Mouse (Mus musculus): ENCODE measurements around the gene Gm28729. TPM values are rescaled to one million over a fixed set of nuclear protein-coding genes. Genes with fewer than 3 reads are reported as not detected.

Gm28729 gene
- not detected in 2 replicates for polyA plus RNA-seq (2012; ENCODE audit: insufficient read depth, insufficient read length, low replicate concordance, missing spikeins)

GRCm38 (mm10) chr9:96524972-96525506 lies at the start of gene Gm28729:
Gm28729 (minus strand) TSS chr9:96525264.
- H3K27ac ChIP-seq (ENCODE audit: insufficient read depth, low read depth, low read length) = no peak within 1 kb of the TSS
- H3K4me1 ChIP-seq (ENCODE audit: control insufficient read depth, insufficient read depth, low read length) = no peaks in the 10 kb centered on the region; the same call in 1 of the 2 replicates
- WGBS = 62% methylated on average over 12 of the region's 12 CpGs
- H3K4me3 ChIP-seq (ENCODE audit: insufficient read depth, low read depth, low read length) = no peak within 1 kb of the TSS
- TF ChIP-seq POLR2A (IDR thresholded peaks at IDR 0.05; ENCODE audit: insufficient read depth, low read depth, low read length) (no peak), CTCF (IDR thresholded peaks at IDR 0.05; ENCODE audit: insufficient read depth, low read depth, low read length) (no peak)

- Histone ChIP-seq H3K27ac (ENCODE audit: insufficient read depth, low read depth, low read length) (no peak overlapping the region), H3K4me1 (ENCODE audit: control insufficient read depth, insufficient read depth, low read length) (peaks cover 9% of the 10 kb centered on the region; the same call in 1 of the 2 replicates), H3K4me3 (ENCODE audit: insufficient read depth, low read depth, low read length) (no peak overlapping the region)
- 0% methylated on average over 1 of the region's 1 CpGs for WGBS
- no peak for TF ChIP-seq CTCF (IDR thresholded peaks at IDR 0.05; ENCODE audit: insufficient read depth, low read depth, low read length)
Measured at GRCm38 (mm10) chr9:96573252-96573651, 48.2 kb upstream of the Gm28729 start.

GRCm38 (mm10) chr9:96572754-96573153 lies 47.7 kb upstream of the Gm28729 start:
- TF ChIP-seq POLR2A (IDR thresholded peaks at IDR 0.05; ENCODE audit: insufficient read depth, low read depth, low read length) (no peak), CTCF (IDR thresholded peaks at IDR 0.05; ENCODE audit: insufficient read depth, low read depth, low read length) (no peak)
- no peak overlapping the region for H3K27ac ChIP-seq (ENCODE audit: insufficient read depth, low read depth, low read length)
- H3K4me1 ChIP-seq (ENCODE audit: control insufficient read depth, insufficient read depth, low read length) = peaks cover 9% of the 10 kb centered on the region; the same call in 1 of the 2 replicates
- WGBS = 71% methylated on average over 9 of the region's 9 CpGs
- H3K4me3 ChIP-seq (ENCODE audit: insufficient read depth, low read depth, low read length) = no peak overlapping the region

GRCm38 (mm10) chr9:96566470-96566996 lies 41.5 kb upstream of the Gm28729 start:
- WGBS = 25% methylated on average over 8 of the region's 8 CpGs
- Histone ChIP-seq H3K4me3 (ENCODE audit: insufficient read depth, low read depth, low read length) (no peak overlapping the region), H3K4me1 (ENCODE audit: control insufficient read depth, insufficient read depth, low read length) (peaks cover 2% of the 10 kb centered on the region), H3K27ac (ENCODE audit: insufficient read depth, low read depth, low read length) (peak overlapping the region; percentile 71)
- TF ChIP-seq CTCF (IDR thresholded peaks at IDR 0.05; ENCODE audit: insufficient read depth, low read depth, low read length) (no peak), POLR2A (IDR thresholded peaks at IDR 0.05; ENCODE audit: insufficient read depth, low read depth, low read length) (no peak)

GRCm38 (mm10) chr9:96563501-96563900 lies 38.4 kb upstream of the Gm28729 start:
- Histone ChIP-seq H3K27ac (ENCODE audit: insufficient read depth, low read depth, low read length) (no peak overlapping the region), H3K4me3 (ENCODE audit: insufficient read depth, low read depth, low read length) (no peak overlapping the region), H3K4me1 (ENCODE audit: control insufficient read depth, insufficient read depth, low read length) (peaks cover 2% of the 10 kb centered on the region)
- no peak for TF ChIP-seq POLR2A (IDR thresholded peaks at IDR 0.05; ENCODE audit: insufficient read depth, low read depth, low read length)
- TF ChIP-seq CTCF (IDR thresholded peaks at IDR 0.05; ENCODE audit: insufficient read depth, low read depth, low read length) = no peak
- WGBS = 97% methylated on average over 4 of the region's 4 CpGs

GRCm38 (mm10) chr9:96559148-96559547 lies 34.1 kb upstream of the Gm28729 start:
- 93% methylated on average over 6 of the region's 6 CpGs for WGBS
- no peak overlapping the region for H3K4me3 ChIP-seq (ENCODE audit: insufficient read depth, low read depth, low read length)
- TF ChIP-seq POLR2A (IDR thresholded peaks at IDR 0.05; ENCODE audit: insufficient read depth, low read depth, low read length) (no peak), CTCF (IDR thresholded peaks at IDR 0.05; ENCODE audit: insufficient read depth, low read depth, low read length) (no peak)
- H3K4me1 ChIP-seq (ENCODE audit: control insufficient read depth, insufficient read depth, low read length) = no peaks in the 10 kb centered on the region
- H3K27ac ChIP-seq (ENCODE audit: insufficient read depth, low read depth, low read length) = no peak overlapping the region

GRCm38 (mm10) chr9:96558594-96558993 lies 33.5 kb upstream of the Gm28729 start:
- TF ChIP-seq POLR2A (IDR thresholded peaks at IDR 0.05; ENCODE audit: insufficient read depth, low read depth, low read length) (no peak), CTCF (IDR thresholded peaks at IDR 0.05; ENCODE audit: insufficient read depth, low read depth, low read length) (no peak)
- WGBS = 95% methylated on average over 1 of the region's 1 CpGs

GRCm38 (mm10) chr9:96554095-96554494 lies 29.0 kb upstream of the Gm28729 start:
- H3K4me1 ChIP-seq (ENCODE audit: control insufficient read depth, insufficient read depth, low read length) = no peaks in the 10 kb centered on the region
- no peak overlapping the region for H3K27ac ChIP-seq (ENCODE audit: insufficient read depth, low read depth, low read length)
- no peak for TF ChIP-seq POLR2A (IDR thresholded peaks at IDR 0.05; ENCODE audit: insufficient read depth, low read depth, low read length)
- TF ChIP-seq CTCF (IDR thresholded peaks at IDR 0.05; ENCODE audit: insufficient read depth, low read depth, low read length) = no peak
- H3K4me3 ChIP-seq (ENCODE audit: insufficient read depth, low read depth, low read length) = no peak overlapping the region
- WGBS = 56% methylated on average over 1 of the region's 1 CpGs

More at GRCm38 (mm10) chr9:96558594-96558993, 33.5 kb upstream of the Gm28729 start:
- no peaks in the 10 kb centered on the region for H3K4me1 ChIP-seq (ENCODE audit: control insufficient read depth, insufficient read depth, low read length)
- H3K4me3 ChIP-seq (ENCODE audit: insufficient read depth, low read depth, low read length) = no peak overlapping the region
- no peak overlapping the region for H3K27ac ChIP-seq (ENCODE audit: insufficient read depth, low read depth, low read length)

- no peak overlapping the region for H3K27ac ChIP-seq (ENCODE audit: insufficient read depth, low read depth, low read length)
- TF ChIP-seq CTCF (IDR thresholded peaks at IDR 0.05; ENCODE audit: insufficient read depth, low read depth, low read length) (no peak), POLR2A (IDR thresholded peaks at IDR 0.05; ENCODE audit: insufficient read depth, low read depth, low read length) (no peak)
- WGBS = 78% methylated on average over 13 of the region's 13 CpGs
- no peak overlapping the region for H3K4me3 ChIP-seq (ENCODE audit: insufficient read depth, low read depth, low read length)
- peaks cover 2% of the 10 kb centered on the region; the same call in 1 of the 2 replicates for H3K4me1 ChIP-seq (ENCODE audit: control insufficient read depth, insufficient read depth, low read length)
Measured at GRCm38 (mm10) chr9:96545410-96545809, 20.3 kb upstream of the Gm28729 start.

All from olfactory bulb, adult 2 months (tissue).